Mouse (Mus musculus) CH12.LX (cell line): ENCODE data around the gene 4931428F04Rik. TPM values are rescaled to one million over a fixed set of nuclear protein-coding genes. Genes with fewer than 3 reads are reported as not detected.

Experiments
- DNase-seq: peaks from one replicate; pipeline ENCODE4 v3.0.0-alpha.2; 2013; ENCODE audit errors: extremely low read depth
- H3K27ac ChIP-seq: 2 replicates; pipeline ENCODE4 v1.5.1; 2012; ENCODE audit warnings: low read depth, mild to moderate bottlenecking, control low read depth, moderate library complexity; ENCODE audit not compliant: insufficient read depth
- H3K27me3 ChIP-seq: replicated peaks from 2 replicates; pipeline ENCODE3; 2012; ENCODE audit warnings: inconsistent platforms
- H3K36me3 ChIP-seq, 2 experiments: replicated peaks in 1 of 2; 2 replicates each; pipeline versions ENCODE3 to v1.6.1; 2012; ENCODE audit warnings: inconsistent platforms in 1 of 2, low read length in 1 of 2, mild to moderate bottlenecking in 1 of 2, mixed read lengths in 1 of 2, moderate library complexity in 1 of 2; ENCODE audit not compliant: control insufficient read depth in 1 of 2, insufficient read depth in 1 of 2
- H3K4me1 ChIP-seq, 2 experiments: 2 replicates each; pipeline ENCODE4 v1.6.1; 2012; ENCODE audit warnings: inconsistent platforms in 1 of 2, moderate library complexity in 1 of 2; ENCODE audit not compliant: insufficient read depth in 2 of 2, control insufficient read depth in 1 of 2
- H3K4me2 ChIP-seq: 2 replicates; pipeline ENCODE4 v1.6.1; 2012; ENCODE audit warnings: low read depth, mild to moderate bottlenecking, control low read depth; ENCODE audit not compliant: poor library complexity, insufficient read depth, severe bottlenecking
- H3K4me3 ChIP-seq, 3 experiments: fragments of 150-350 bp in 1 of 3; sonication (generic) in 1 of 3; replicated peaks in 1 of 3; 2 replicates each; pipeline versions ENCODE3 to v1.5.1; 2011 to 2012; ENCODE audit warnings: low read depth in 2 of 3, low read length in 2 of 3, mild to moderate bottlenecking in 2 of 3, moderate library complexity in 2 of 3, control low read depth in 1 of 3, improper control_type of control experiment in 1 of 3, inconsistent platforms in 1 of 3, mixed read lengths in 1 of 3; ENCODE audit not compliant: poor library complexity in 1 of 3
- H3K79me2 ChIP-seq: replicated peaks from 2 replicates; pipeline ENCODE4 v1.6.1; 2012; ENCODE audit warnings: mild to moderate bottlenecking, moderate library complexity; ENCODE audit not compliant: control insufficient read depth, poor library complexity, insufficient read depth, severe bottlenecking; ENCODE audit errors: extremely low read depth
- H3K9ac ChIP-seq: 2 replicates; pipeline ENCODE4 v1.6.1; 2012; ENCODE audit warnings: low read depth, mild to moderate bottlenecking, control low read depth, moderate library complexity; ENCODE audit not compliant: insufficient read depth
- H3K9me3 ChIP-seq: replicated peaks from 2 replicates; pipeline ENCODE3; 2012; ENCODE audit warnings: low read length, inconsistent platforms, mixed read lengths
- CHD1 ChIP-seq: IDR thresholded peaks from 2 replicates; pipeline ENCODE4 v1.6.1; 2012; ENCODE audit warnings: low read depth, low read length, improper control_type of control experiment, inconsistent platforms
- CHD2 ChIP-seq: IDR thresholded peaks from 2 replicates; pipeline ENCODE4 v1.6.1; 2011; ENCODE audit warnings: low read length, improper control_type of control experiment
- CTCF ChIP-seq, 2 experiments: IDR thresholded peaks in 1 of 2; conservative IDR thresholded peaks in 1 of 2; 2 replicates each; pipeline ENCODE4 v1.5.1; 2011 to 2012; ENCODE audit warnings: low read depth in 2 of 2, low read length in 2 of 2, improper control_type of control experiment in 1 of 2, inconsistent platforms in 1 of 2, mild to moderate bottlenecking in 1 of 2, moderate library complexity in 1 of 2
- E2F4 ChIP-seq: IDR thresholded peaks from 2 replicates; pipeline ENCODE4 v1.6.1; 2011; ENCODE audit warnings: low read depth, low read length, improper control_type of control experiment; ENCODE audit not compliant: insufficient replicate concordance
- ELF1 ChIP-seq: IDR thresholded peaks from 2 replicates; pipeline ENCODE4 v1.6.1; 2014; ENCODE audit warnings: low read depth, mild to moderate bottlenecking, inconsistent platforms, low read length, improper control_type of control experiment
- HCFC1 ChIP-seq: IDR thresholded peaks from 2 replicates; pipeline ENCODE4 v1.6.1; 2012; ENCODE audit warnings: low read depth, mild to moderate bottlenecking, inconsistent platforms, low read length, improper control_type of control experiment
- JUN ChIP-seq: IDR thresholded peaks from 2 replicates; pipeline ENCODE4 v1.6.1; 2011; ENCODE audit warnings: low read depth, mild to moderate bottlenecking, low read length, improper control_type of control experiment, moderate library complexity; ENCODE audit not compliant: insufficient read depth
- JUND ChIP-seq: conservative IDR thresholded peaks from 2 replicates; pipeline ENCODE4 v1.6.1; 2011; ENCODE audit warnings: low read depth, low read length, improper control_type of control experiment
- MAFK ChIP-seq: IDR thresholded peaks from 2 replicates; pipeline ENCODE4 v1.6.1; 2011; ENCODE audit warnings: low read length, improper control_type of control experiment; ENCODE audit not compliant: insufficient replicate concordance
- MEF2A ChIP-seq: IDR thresholded peaks from 2 replicates; pipeline ENCODE4 v1.6.1; 2014; ENCODE audit warnings: low read depth, mild to moderate bottlenecking, inconsistent platforms, low read length, improper control_type of control experiment, borderline replicate concordance
- MYC ChIP-seq: IDR thresholded peaks from 2 replicates; pipeline ENCODE4 v1.6.1; 2011; ENCODE audit warnings: low read depth, mild to moderate bottlenecking, improper control_type of control experiment, low read length
- NELFE ChIP-seq: IDR thresholded peaks from 2 replicates; pipeline ENCODE4 v1.6.1; 2011; ENCODE audit warnings: low read depth, low read length, improper control_type of control experiment
- NRF1 ChIP-seq: IDR thresholded peaks from 2 replicates; pipeline ENCODE4 v1.6.1; 2014; ENCODE audit warnings: low read depth, mild to moderate bottlenecking, inconsistent platforms, low read length, improper control_type of control experiment, moderate library complexity
- POLR2A ChIP-seq: IDR thresholded peaks from 2 replicates; pipeline ENCODE4 v1.6.1; 2011; ENCODE audit warnings: low read depth, mild to moderate bottlenecking, improper control_type of control experiment, low read length
- RAD21 ChIP-seq: IDR thresholded peaks from 2 replicates; pipeline ENCODE4 v1.6.1; 2011; ENCODE audit warnings: low read depth, mild to moderate bottlenecking, low read length, improper control_type of control experiment, moderate library complexity
- RCOR1 ChIP-seq: conservative IDR thresholded peaks from 2 replicates; pipeline ENCODE4 v1.6.1; 2012; ENCODE audit warnings: low read depth, mild to moderate bottlenecking, inconsistent platforms, low read length, improper control_type of control experiment
- SIN3A ChIP-seq: IDR thresholded peaks from 2 replicates; pipeline ENCODE4 v1.6.1; 2012; ENCODE audit warnings: low read length, improper control_type of control experiment, inconsistent platforms
- TBP ChIP-seq: conservative IDR thresholded peaks from 2 replicates; pipeline ENCODE4 v1.6.1; 2011; ENCODE audit warnings: low read depth, low read length, improper control_type of control experiment
- USF1 ChIP-seq: IDR thresholded peaks from 2 replicates; pipeline ENCODE4 v1.6.1; 2014; ENCODE audit warnings: low read depth, mild to moderate bottlenecking, inconsistent platforms, low read length, improper control_type of control experiment
- USF2 ChIP-seq: conservative IDR thresholded peaks from 2 replicates; pipeline ENCODE4 v1.6.1; 2011; ENCODE audit warnings: low read depth, low read length, improper control_type of control experiment
- ZC3H11A ChIP-seq: IDR thresholded peaks from 2 replicates; pipeline ENCODE4 v1.6.1; 2012; ENCODE audit warnings: low read depth, mild to moderate bottlenecking, inconsistent platforms, low read length, improper control_type of control experiment
- ZKSCAN1 ChIP-seq: IDR thresholded peaks from 2 replicates; pipeline ENCODE4 v1.6.1; 2012; ENCODE audit warnings: low read depth, inconsistent platforms, low read length, improper control_type of control experiment, borderline replicate concordance
- ZMIZ1 ChIP-seq: IDR thresholded peaks from 2 replicates; pipeline ENCODE4 v1.6.1; 2012; ENCODE audit warnings: low read depth, mild to moderate bottlenecking, inconsistent platforms, low read length, improper control_type of control experiment
- dilution Hi-C: fragments of 300-500 bp; cut with MboI; formaldehyde crosslinking; loops from 2 replicates; pipeline ENCODE4 v1.14.3; 2020; ENCODE audit warnings: low sequenced_read_pairs; ENCODE audit not compliant: extremely low pct_unique_long_range_greater_than_20kb, extremely low pct_ligation_motif_present
- in situ Hi-C: fragments of 300-500 bp; cut with MboI; formaldehyde crosslinking; loops from 3 replicates; pipeline ENCODE4 v1.14.3; 2019; ENCODE audit warnings: low sequenced_read_pairs, low pct_ligation_motif_present, low pct_unique_long_range_greater_than_20kb, mixed read lengths
- polyA plus RNA-seq: library from polyadenylated mRNA; unstranded; fragments of >175 nt; gene quantifications from 2 replicates; pipeline ENCODE4 v1.2.1, GENCODE M21; 2012; ENCODE audit warnings: low read depth; ENCODE audit not compliant: insufficient read length
- total RNA-seq, 2 experiments: library from RNA; depleted of rRNA; stranded (reverse); fragments of 300-350 nt in 1 of 2; fragments of >200 nt in 1 of 2; gene quantifications; 2 replicates each; pipeline ENCODE4 v1.2.3; 2012 to 2014

The 4931428F04Rik gene
- total and polyA plus RNA-seq, 3 experiments: 2.7 to 9.1 (median 4.7) TPM

GRCm38 (mm10) chr8:105270101-105270915, 19.4 kb downstream of the 4931428F04Rik start:
- Histone ChIP-seq H3K27me3 (no peaks in the 10 kb centered on the region), H3K36me3 (peaks cover 22 to 37% of the 10 kb centered on the region in 2 experiments), H3K27ac (no peak overlapping the region), H3K4me1 (peaks cover 0 to 16% of the 10 kb centered on the region in 2 experiments; a peak in 2 of 4 replicates), H3K4me2 (no peak overlapping the region), H3K4me3 (no peak overlapping the region), H3K9ac (no peak overlapping the region), H3K9me3 (peaks cover 19% of the 10 kb centered on the region), H3K79me2 (no peaks in the 10 kb centered on the region)
- in situ Hi-C loops (no loop called here), dilution Hi-C loops (no loop called here)
- no peak for DNase-seq
- TF ChIP-seq JUND (no peak), ZMIZ1 (no peak), CTCF (conservative IDR thresholded peaks at IDR 0.05 in 1 of 2, IDR thresholded peaks at IDR 0.05 in 1 of 2; ENCODE audit: low read depth in 2 of 2, low read length in 2 of 2) (no peak), CHD1 (no peak), TBP (no peak), RCOR1 (no peak), CHD2 (no peak), ZKSCAN1 (no peak), POLR2A (no peak), USF2 (no peak), NRF1 (no peak), E2F4 (no peak), MYC (no peak), MAFK (no peak), HCFC1 (no peak), USF1 (no peak), ELF1 (no peak), NELFE (no peak), SIN3A (no peak)

DNA sequence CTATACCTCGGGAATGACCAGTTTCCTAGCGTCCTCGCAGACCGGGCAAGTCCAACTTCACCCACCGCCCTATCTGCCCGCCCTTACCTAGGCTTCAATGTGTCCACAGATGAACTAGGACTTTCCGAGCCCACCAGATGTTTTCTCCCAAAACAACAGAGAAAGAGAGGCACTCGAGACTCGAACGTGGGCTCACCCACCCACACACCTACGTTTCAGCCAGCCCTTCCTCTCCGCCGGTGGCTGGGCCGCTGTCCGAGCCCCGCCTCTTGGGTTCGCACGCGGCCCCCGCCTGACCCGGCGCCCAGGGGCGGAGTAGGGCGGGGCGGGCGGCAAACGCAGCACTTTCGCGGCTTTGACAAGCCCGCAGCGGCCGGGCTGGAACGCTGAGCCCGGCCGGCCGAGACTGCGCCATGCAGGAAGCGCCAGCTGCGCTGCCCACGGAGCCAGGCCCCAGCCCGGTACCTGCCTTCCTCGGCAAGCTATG, 20.2 kb downstream of the 4931428F04Rik start, which contains the start of gene Hsf4:
Hsf4 (plus strand) TSS at position 341 of the 487 bp plus-strand sequence.
- no peak for DNase-seq

More for the DNA sequence above, 20.2 kb downstream of the 4931428F04Rik start, which contains the start of gene Hsf4:
- Histone ChIP-seq H3K4me3 (no peak within 1 kb of the TSS), H3K9me3 (peaks cover 19% of the 10 kb centered on the region), H3K4me1 (peaks cover 0 to 16% of the 10 kb centered on the region in 2 experiments; a peak in 2 of 4 replicates), H3K27me3 (no peaks in the 10 kb centered on the region), H3K36me3 (peaks cover 22 to 37% of the 10 kb centered on the region in 2 experiments), H3K4me2 (no peak within 1 kb of the TSS), H3K79me2 (no peaks in the 10 kb centered on the region), H3K9ac (no peak within 1 kb of the TSS), H3K27ac (no peak within 1 kb of the TSS)
- TF ChIP-seq ELF1: no peak
- no peak for TF ChIP-seq ZKSCAN1
- no peak for TF ChIP-seq ZC3H11A
- TF ChIP-seq NRF1: no peak
- TF ChIP-seq JUN: no peak
- no peak for TF ChIP-seq SIN3A
- no peak for TF ChIP-seq MEF2A
- TF ChIP-seq E2F4: no peak
- TF ChIP-seq RAD21: no peak
- dilution Hi-C loops: no loop called here
- in situ Hi-C loops: no loop called here
